Mouse (Mus musculus): ENCODE data around the gene Fam155a. TPM values are rescaled to one million over a fixed set of nuclear protein-coding genes. Genes with fewer than 3 reads are reported as not detected.

Fam155a gene
- polyA plus RNA-seq, 1 experiment from 2014 or later = 1.3 TPM

DNA sequence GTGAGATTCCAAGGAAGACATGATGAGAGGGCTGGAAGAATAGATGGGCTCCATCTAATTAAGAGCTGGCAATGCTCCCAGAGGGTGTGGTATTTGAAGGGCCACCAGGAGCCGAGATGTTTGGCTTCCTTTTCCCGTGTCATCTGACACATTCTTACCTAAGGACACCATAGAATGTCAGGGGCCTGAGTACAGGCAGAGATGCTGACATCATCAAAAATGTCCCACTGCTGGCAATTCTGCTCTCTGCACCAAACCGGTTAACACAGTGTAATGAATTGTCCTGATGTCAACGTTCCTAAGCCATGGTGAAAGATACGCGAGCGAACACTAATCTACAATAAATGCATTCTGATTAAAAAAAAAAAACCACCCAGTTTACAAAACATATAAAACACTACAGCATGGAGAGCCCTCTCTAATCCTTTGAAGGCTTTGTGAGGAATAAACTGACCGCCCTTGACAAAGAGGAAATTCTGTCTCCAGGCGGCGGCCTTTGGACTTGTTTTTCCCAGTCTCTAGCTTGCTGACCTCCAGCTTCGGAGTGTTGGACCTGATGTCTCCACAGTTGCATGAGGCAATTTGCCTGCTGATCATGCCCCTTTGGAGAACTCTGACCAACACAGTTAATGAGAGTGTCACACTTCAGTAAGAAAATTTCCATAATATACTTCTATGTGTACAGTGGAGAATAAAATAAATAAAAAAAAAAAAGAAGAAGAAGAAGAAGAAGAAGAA is 338.2 kb downstream of the Fam155a start:
- ATAC-seq = no peak
- Histone ChIP-seq H3K27me3 (replicated peaks; ENCODE audit: control insufficient read depth, insufficient read depth, low read length) (no peaks in the 10 kb centered on the region), H3K4me2 (ENCODE audit: low read depth, low read length) (no peak overlapping the region), H3K4me1 (ENCODE audit: control insufficient read depth, insufficient read depth, low read length) (no peaks in the 10 kb centered on the region), H3K27ac (ENCODE audit: low read length) (no peak overlapping the region), H3K9me3 (ENCODE audit: control insufficient read depth, low read length) (no peaks in the 10 kb centered on the region), H3K4me3 (ENCODE audit: low read length) (no peak overlapping the region), H3K36me3 (ENCODE audit: control insufficient read depth, insufficient read depth, low read length) (no peaks in the 10 kb centered on the region), H3K9ac (ENCODE audit: low read depth, low read length) (no peak overlapping the region)
- WGBS = 82% methylated on average over 11 of the region's 11 CpGs

DNA sequence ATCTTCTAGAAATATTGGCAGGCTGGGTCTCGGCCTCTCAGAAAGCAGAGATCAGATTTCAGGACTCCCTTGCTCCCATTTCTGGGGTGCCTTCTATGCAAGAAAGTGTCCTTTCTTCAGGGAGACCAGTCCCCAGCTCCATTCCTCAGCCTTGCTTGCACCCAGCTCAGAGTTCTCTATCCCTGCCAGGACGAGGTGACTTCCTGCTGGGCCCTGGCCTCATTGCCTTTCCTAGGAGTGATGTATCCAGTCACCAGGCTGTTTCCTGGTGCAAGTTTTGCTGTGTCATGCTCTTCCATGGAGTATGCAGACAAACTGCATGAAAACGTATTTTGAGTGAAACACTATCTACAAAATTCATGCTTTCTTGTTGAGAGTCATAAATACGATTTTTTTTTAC is 342.1 kb downstream of the Fam155a start:
- 66% methylated on average over 4 of the region's 4 CpGs for WGBS
- no peak overlapping the region for H3K27ac ChIP-seq (ENCODE audit: low read length)
- no peak overlapping the region for H3K4me2 ChIP-seq (ENCODE audit: low read depth, low read length)
- H3K27me3 ChIP-seq (replicated peaks; ENCODE audit: control insufficient read depth, insufficient read depth, low read length) = no peaks in the 10 kb centered on the region
- H3K36me3 ChIP-seq (ENCODE audit: control insufficient read depth, insufficient read depth, low read length) = no peaks in the 10 kb centered on the region
- no peaks in the 10 kb centered on the region for H3K4me1 ChIP-seq (ENCODE audit: control insufficient read depth, insufficient read depth, low read length)
- no peak overlapping the region for H3K9ac ChIP-seq (ENCODE audit: low read depth, low read length)
- no peak overlapping the region for H3K4me3 ChIP-seq (ENCODE audit: low read length)
- no peak for ATAC-seq
- H3K9me3 ChIP-seq (ENCODE audit: control insufficient read depth, low read length) = no peaks in the 10 kb centered on the region

DNA sequence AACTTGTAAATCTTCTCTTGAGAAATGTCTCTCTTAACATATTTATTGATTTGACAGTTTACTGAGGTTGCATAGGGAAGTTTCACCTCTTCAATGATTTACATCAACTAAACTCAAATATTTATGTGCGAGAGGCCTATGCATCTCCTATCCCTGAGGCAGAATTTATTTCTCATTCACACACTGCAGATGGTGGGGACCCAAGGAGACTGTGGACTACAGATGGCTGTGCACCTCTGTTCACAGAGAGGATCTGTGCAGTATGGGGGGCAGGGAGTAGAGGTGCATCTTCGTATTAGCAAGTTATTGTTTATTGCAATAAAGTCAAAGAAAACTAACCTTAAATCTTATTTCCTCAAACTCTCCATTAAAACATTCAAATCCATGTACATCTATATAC is 346.9 kb downstream of the Fam155a start:
- 47% methylated on average over 2 of the region's 2 CpGs for WGBS
- H3K27ac ChIP-seq (ENCODE audit: low read length) = no peak overlapping the region
- no peaks in the 10 kb centered on the region for H3K4me1 ChIP-seq (ENCODE audit: control insufficient read depth, insufficient read depth, low read length)
- ATAC-seq = no peak
- H3K27me3 ChIP-seq (replicated peaks; ENCODE audit: control insufficient read depth, insufficient read depth, low read length) = no peaks in the 10 kb centered on the region
- H3K9ac ChIP-seq (ENCODE audit: low read depth, low read length) = no peak overlapping the region
- no peak overlapping the region for H3K4me2 ChIP-seq (ENCODE audit: low read depth, low read length)
- no peak overlapping the region for H3K4me3 ChIP-seq (ENCODE audit: low read length)
- H3K36me3 ChIP-seq (ENCODE audit: control insufficient read depth, insufficient read depth, low read length) = no peaks in the 10 kb centered on the region
- no peaks in the 10 kb centered on the region for H3K9me3 ChIP-seq (ENCODE audit: control insufficient read depth, low read length)

DNA sequence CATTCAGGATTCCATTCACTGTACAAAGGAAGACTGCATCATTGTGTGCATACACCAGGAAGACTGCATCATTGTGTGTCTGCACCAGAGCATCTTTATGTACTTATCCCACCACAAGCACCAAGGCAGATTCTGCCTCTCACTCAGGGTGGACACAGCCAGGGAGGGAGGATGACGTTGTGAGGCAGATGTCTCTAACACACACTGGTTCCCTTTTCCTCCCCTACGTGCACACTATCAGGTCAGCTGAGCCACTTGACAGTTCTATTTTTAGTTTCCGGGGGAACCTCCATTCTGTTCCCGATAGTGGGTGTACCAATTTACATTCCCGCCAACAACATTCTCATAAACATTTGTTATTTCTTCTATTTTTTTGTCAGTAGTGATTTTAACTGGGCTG is 347.4 kb downstream of the Fam155a start:
- Histone ChIP-seq H3K9ac (ENCODE audit: low read depth, low read length) (no peak overlapping the region), H3K27me3 (replicated peaks; ENCODE audit: control insufficient read depth, insufficient read depth, low read length) (no peaks in the 10 kb centered on the region), H3K27ac (ENCODE audit: low read length) (no peak overlapping the region), H3K4me2 (ENCODE audit: low read depth, low read length) (no peak overlapping the region), H3K36me3 (ENCODE audit: control insufficient read depth, insufficient read depth, low read length) (no peaks in the 10 kb centered on the region), H3K4me3 (ENCODE audit: low read length) (no peak overlapping the region), H3K4me1 (ENCODE audit: control insufficient read depth, insufficient read depth, low read length) (no peaks in the 10 kb centered on the region), H3K9me3 (ENCODE audit: control insufficient read depth, low read length) (no peaks in the 10 kb centered on the region)
- WGBS = 41% methylated on average over 5 of the region's 5 CpGs
- ATAC-seq = no peak

DNA sequence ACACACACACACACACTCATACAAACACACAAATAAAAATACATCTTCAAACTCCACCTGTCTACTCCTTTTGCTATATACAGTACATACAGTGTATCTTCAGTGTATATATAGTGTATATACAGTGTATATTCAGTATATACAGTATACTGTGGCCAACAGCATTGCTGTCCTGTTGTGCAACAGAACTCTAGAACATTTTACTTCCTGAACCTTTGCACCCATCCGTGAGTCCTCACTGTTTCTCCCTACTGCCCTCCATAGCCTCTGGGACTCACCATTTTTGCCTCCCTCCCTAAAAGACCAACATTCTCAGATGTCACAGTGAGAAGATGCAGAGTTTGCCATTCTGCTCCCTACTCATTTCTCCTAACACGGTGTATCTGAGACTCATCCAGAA is 347.8 kb downstream of the Fam155a start:
- no peaks in the 10 kb centered on the region for H3K36me3 ChIP-seq (ENCODE audit: control insufficient read depth, insufficient read depth, low read length)
- H3K9ac ChIP-seq (ENCODE audit: low read depth, low read length) = no peak overlapping the region
- WGBS = 38% methylated on average over 2 of the region's 2 CpGs
- no peak overlapping the region for H3K27ac ChIP-seq (ENCODE audit: low read length)
- no peaks in the 10 kb centered on the region for H3K9me3 ChIP-seq (ENCODE audit: control insufficient read depth, low read length)
- H3K4me3 ChIP-seq (ENCODE audit: low read length) = no peak overlapping the region
- H3K27me3 ChIP-seq (replicated peaks; ENCODE audit: control insufficient read depth, insufficient read depth, low read length) = no peaks in the 10 kb centered on the region
- H3K4me1 ChIP-seq (ENCODE audit: control insufficient read depth, insufficient read depth, low read length) = no peaks in the 10 kb centered on the region
- no peak overlapping the region for H3K4me2 ChIP-seq (ENCODE audit: low read depth, low read length)
- no peak for ATAC-seq

DNA sequence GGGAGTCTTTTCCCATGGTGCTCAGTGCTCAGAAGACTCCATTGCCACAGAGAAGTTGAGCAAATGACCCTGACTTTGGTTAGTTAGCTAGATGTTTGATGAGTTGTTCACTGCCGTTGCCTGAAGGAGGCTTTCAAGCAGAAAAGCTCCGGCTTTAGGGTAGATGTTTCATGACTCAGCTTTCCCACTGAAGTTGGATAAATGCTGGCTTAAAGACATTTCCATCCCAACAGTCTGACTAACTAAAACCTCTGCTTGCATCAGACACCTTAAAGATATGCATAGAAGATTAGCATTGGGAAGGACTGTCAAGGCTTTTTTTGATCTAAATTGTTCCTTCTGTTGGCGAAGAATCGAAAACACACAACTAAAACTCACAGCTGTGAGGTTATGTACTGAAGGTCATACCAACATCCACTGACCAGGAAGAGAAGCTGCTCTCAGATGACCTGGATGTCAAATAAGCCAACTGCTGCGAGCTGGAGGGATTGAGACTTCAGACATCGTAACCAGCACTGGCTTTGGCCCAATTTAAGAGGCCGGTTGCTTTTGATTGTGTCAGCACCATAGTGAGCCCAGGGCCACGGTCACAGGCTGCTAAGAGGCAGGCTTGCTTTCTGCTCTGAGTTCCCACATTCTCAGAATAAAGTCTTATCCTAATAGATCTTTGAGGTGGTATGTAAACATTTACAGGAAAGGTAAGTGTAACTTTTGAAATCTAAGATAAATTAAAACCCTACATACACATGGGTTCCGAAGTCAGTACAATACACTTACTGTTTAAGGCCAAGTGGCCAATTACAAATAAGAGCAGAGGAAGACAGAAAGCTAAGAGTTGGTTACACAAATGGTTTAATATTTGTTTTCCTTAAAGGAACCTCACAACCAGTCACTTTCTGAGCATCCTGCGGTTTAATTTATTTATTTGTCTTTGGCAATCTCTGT is 351.8 kb downstream of the Fam155a start:
- Histone ChIP-seq H3K4me1 (ENCODE audit: control insufficient read depth, insufficient read depth, low read length) (no peaks in the 10 kb centered on the region), H3K27ac (ENCODE audit: low read length) (no peak overlapping the region), H3K27me3 (replicated peaks; ENCODE audit: control insufficient read depth, insufficient read depth, low read length) (no peaks in the 10 kb centered on the region), H3K4me2 (ENCODE audit: low read depth, low read length) (no peak overlapping the region), H3K9ac (ENCODE audit: low read depth, low read length) (no peak overlapping the region), H3K9me3 (ENCODE audit: control insufficient read depth, low read length) (no peaks in the 10 kb centered on the region), H3K36me3 (ENCODE audit: control insufficient read depth, insufficient read depth, low read length) (no peaks in the 10 kb centered on the region), H3K4me3 (ENCODE audit: low read length) (no peak overlapping the region)
- 53% methylated on average over 10 of the region's 10 CpGs for WGBS
- ATAC-seq = no peak

DNA sequence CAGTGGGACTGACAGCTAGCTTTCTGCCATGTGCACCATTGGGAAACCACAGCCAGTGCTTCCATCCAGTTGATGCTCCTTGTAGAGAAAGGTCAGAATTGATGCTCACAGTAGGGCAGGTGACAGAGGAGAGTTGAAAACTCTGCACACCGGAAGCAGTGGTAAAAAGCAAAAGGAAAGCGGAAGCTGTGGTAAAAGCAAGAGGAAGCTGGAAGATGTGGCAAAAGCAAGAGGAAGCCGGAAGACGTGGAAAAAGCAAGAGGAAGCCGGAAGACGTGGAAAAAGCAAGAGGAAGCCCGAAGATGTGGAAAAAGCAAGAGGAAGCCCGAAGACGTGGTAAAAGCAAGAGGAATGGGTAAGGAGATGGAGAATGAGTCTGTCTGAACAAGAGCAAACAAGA is 354.8 kb downstream of the Fam155a start:
- Histone ChIP-seq H3K9ac (ENCODE audit: low read depth, low read length) (no peak overlapping the region), H3K4me2 (ENCODE audit: low read depth, low read length) (no peak overlapping the region), H3K27me3 (replicated peaks; ENCODE audit: control insufficient read depth, insufficient read depth, low read length) (no peaks in the 10 kb centered on the region), H3K36me3 (ENCODE audit: control insufficient read depth, insufficient read depth, low read length) (no peaks in the 10 kb centered on the region), H3K4me3 (ENCODE audit: low read length) (no peak overlapping the region), H3K27ac (ENCODE audit: low read length) (no peak overlapping the region), H3K9me3 (ENCODE audit: control insufficient read depth, low read length) (no peaks in the 10 kb centered on the region), H3K4me1 (ENCODE audit: control insufficient read depth, insufficient read depth, low read length) (no peaks in the 10 kb centered on the region)
- no peak for ATAC-seq
- WGBS = 89% methylated on average over 9 of the region's 9 CpGs

DNA sequence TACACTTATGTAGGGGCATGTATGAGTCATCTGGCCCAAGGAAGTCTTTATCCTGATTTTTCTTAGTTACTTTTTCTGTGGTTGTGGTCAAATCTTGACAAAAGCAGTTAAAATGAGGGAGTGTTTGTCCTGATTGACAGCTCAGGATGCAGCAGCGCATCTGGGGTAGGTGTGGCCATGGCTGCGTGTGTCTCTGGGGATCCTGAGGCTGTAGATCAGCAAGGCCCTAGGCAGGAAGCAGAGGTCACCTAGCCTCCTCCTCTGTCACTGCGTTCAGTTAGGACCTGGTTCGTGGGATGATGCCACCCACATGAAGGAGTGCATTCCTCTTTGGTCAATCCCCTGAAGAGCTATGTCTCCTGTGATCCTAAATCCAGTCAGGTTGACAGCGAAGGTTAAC is 362.5 kb downstream of the Fam155a start:
- H3K4me1 ChIP-seq (ENCODE audit: control insufficient read depth, insufficient read depth, low read length) = no peaks in the 10 kb centered on the region
- H3K4me2 ChIP-seq (ENCODE audit: low read depth, low read length) = no peak overlapping the region
- no peak for ATAC-seq
- H3K9ac ChIP-seq (ENCODE audit: low read depth, low read length) = no peak overlapping the region
- no peaks in the 10 kb centered on the region for H3K9me3 ChIP-seq (ENCODE audit: control insufficient read depth, low read length)
- H3K4me3 ChIP-seq (ENCODE audit: low read length) = no peak overlapping the region
- no peak overlapping the region for H3K27ac ChIP-seq (ENCODE audit: low read length)
- H3K36me3 ChIP-seq (ENCODE audit: control insufficient read depth, insufficient read depth, low read length) = no peaks in the 10 kb centered on the region
- WGBS = 46% methylated on average over 5 of the region's 5 CpGs
- H3K27me3 ChIP-seq (replicated peaks; ENCODE audit: control insufficient read depth, insufficient read depth, low read length) = no peaks in the 10 kb centered on the region

DNA sequence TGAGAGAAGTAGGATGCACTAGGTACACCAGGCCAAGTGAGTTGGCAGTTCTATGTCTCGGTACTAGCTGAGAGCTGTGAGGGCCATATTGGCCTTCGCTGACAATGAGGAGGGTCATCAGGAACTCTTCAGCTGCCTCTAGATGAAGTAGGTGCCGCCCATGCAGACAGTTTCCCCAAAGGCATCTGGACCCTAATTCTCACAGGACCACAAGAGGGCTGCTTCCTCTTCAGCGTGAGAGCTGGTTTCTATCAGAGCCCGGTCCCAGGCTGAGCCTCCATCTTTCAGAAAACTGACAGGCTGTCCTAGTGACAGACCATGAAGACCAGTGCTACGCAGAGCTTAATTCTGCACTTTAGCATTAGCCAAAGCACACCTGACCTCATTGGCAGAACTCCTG is 364.8 kb downstream of the Fam155a start:
- Histone ChIP-seq H3K36me3 (ENCODE audit: control insufficient read depth, insufficient read depth, low read length) (no peaks in the 10 kb centered on the region), H3K27ac (ENCODE audit: low read length) (no peak overlapping the region), H3K4me1 (ENCODE audit: control insufficient read depth, insufficient read depth, low read length) (no peaks in the 10 kb centered on the region), H3K9me3 (ENCODE audit: control insufficient read depth, low read length) (no peaks in the 10 kb centered on the region), H3K4me2 (ENCODE audit: low read depth, low read length) (no peak overlapping the region), H3K27me3 (replicated peaks; ENCODE audit: control insufficient read depth, insufficient read depth, low read length) (no peaks in the 10 kb centered on the region), H3K4me3 (ENCODE audit: low read length) (no peak overlapping the region), H3K9ac (ENCODE audit: low read depth, low read length) (no peak overlapping the region)
- ATAC-seq = no peak
- WGBS = 81% methylated on average over 6 of the region's 6 CpGs

All from intestine, embryonic 16.5 days (tissue).